Mouse (Mus musculus) spleen, postnatal 14 days (tissue): Measurements from ENCODE around the gene Map7.

Experiments used
- DNase-seq, 2 experiments: peaks; one replicate each; pipeline ENCODE4 v3.0.0; 2021 to 2022; ENCODE audit warnings: low spot score in 2 of 2

Map7 gene

DNA sequence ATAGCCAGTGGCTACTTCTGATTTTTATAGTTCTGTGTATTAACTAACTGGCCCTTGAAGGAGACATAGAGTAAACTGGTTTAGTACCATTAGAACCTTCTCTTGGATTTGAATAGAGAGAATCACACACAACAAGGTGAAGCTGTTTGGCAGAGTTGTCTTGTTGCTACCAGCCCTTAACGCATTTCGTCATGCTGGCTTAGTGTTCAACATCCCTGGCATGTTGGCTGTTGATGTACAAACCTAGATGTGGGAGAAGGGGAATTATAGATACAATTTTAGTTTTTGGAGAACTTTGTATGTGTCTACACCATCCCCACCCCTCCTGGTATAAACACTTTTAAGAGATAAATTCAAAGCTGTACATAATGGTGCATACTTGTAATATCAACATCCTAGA is 37.5 kb downstream of the Map7 start:
- no peak for DNase-seq

DNA sequence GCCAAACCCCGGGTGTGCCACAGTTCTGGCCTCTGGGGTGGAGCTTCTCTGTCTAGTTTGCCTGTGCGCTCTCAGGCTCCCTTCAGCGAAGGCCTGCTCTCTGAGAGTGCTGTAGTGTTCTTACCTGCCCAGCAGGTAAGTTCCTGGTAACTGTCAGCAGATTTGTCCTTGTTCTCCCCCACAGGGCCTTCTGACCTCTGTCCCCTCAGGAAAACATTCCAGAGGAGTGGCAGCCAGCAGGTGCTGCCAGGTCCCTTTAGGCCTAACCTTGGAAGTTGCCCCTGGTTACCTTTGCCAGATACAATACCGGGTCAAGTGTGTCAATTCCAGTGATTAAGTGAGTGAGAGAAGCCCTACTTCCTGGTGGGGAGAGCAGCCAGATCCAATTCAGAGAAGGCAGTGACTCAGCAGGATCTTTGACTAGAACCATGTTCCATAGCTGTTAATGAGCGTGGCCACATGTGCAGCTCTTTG is 38.6 kb downstream of the Map7 start:
- DNase-seq, result no peak

DNA sequence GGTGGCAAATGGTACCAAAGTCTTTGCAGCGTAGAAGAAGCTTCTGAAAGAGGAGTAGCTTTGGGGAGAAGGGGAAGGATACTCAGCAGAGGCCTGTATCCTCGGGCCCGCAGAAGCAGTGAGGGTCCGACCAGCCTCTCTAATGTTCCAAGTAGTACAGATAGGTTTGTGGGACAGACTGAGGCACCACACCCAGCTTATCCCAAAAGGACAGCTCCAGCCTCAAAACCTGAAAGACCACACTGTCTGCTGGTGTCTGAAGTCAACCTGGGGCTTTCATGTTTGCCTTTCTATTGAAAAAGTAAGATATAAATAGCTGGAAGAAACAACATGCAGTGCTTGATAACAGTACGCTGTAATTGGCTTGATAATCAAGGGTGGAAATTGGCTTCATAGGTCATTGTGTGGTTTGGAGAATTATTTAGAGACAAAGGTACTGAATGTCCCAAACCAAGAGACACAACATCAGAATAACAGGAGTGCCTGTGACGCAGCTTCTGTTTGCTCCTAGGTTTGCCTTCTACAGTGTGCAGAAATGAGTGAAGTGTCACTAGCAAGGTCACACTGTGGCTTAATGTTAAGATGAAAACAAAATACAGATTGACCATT is 42.0 kb downstream of the Map7 start:
- DNase-seq, result no peak

DNA sequence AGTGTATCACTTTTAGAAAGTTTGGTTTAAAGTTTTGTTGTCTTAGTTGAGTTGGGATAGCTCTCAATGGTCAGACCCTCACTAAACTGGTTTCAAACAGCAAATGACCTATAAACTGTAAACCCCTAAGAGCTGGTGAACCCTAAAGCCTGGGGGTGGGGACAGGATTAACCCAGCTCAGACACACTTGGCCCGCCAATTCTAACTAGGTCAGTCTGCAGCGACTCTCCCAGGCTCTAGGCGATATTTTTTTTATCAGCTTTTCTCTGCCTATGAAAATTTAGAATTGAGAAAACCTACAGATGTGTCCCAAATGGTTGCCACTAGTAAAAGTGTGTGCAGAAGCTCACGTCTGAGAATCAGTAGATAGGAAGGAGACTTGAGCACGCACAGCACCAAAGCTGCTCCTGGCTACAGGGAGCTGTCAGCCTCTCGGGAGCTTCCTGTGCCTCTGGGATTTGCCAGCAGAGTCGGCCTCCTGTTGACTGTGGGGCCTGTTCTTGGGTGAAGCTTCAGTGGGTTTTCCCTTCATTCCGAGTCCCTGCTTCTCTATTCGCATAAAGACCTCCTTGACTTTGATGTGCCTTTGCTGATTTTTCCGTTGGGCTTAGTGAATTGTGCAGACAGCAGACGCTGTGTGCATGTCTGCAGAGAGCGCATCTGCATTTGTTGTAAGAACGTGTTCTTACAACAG is 46.7 kb downstream of the Map7 start:
- no peak for DNase-seq

DNA sequence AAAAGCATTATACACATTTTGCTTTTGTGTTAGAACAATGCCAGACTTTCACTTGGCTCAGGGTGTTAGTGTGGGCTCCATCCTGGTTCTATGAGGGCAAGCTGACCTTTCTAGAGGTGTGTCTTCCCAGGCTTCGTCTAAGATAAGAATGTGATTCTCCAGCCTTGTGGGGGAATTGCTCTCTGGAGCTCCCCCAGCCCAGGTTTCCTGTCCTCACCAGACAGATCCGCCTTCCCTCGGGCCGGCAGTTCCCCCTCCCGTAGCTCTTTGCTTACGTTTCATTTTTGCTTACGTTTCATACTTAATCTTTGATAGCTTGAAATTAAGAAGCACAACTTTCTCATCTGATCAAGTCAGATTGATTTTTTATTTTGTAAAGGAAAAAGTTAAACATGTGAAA is 48.8 kb downstream of the Map7 start:
- DNase-seq, result no peak

DNA sequence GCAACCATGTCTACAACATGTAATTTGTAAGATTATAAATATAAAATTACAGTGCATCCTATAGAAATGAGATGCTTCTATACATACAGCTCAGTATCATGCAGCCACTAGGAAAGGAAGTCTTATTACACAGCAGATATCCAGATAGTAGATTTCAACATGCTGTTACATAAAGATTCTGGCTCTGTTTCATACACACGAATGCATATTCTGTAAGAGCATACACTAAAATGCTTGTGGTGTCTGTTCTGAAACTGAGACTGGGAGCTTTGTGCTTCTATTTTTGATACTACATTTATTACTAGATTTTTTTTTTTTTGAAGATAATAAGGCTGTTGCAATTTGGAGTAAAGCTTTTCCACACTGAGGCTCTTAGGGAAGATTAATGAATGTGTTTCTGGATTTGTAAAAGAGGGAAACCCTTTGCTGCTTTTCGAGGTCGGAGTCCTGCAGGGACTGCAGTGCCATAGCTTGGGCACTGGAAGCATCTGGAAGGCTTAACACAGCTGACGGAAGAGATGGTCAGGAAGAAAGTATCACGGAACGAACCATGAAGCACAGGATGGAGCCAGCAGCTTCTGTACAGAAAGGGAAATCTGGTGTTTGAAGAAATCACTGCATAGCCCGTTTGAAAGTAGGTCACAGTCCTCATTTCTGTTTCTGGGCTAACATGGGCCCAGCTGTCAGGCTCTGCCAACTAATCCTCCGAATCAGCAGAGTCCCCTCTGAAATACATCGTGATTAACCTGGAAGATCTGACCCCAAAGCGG is 50.9 kb downstream of the Map7 start:
- DNase-seq, result no peak

DNA sequence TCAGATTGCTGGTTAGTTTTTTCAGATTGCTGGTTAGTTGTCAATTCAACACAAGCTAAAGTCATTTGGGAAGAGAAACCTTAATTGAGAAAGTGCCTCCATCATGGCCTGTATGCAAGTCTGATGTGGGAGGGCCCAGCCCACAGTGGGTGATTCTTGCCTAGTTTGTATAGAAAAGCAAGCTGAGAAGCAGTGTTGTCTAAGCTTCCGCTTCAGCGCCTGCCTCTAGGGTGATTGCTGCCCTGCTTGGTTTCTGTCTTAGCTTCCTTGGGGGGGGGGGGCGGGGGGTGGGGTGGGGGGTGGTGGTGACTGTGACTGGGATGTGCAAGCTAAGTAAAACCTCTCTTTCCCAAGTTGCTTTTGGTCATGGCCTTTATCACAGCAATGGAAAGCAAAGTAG is 53.0 kb downstream of the Map7 start:
- DNase-seq, result no peak

DNA sequence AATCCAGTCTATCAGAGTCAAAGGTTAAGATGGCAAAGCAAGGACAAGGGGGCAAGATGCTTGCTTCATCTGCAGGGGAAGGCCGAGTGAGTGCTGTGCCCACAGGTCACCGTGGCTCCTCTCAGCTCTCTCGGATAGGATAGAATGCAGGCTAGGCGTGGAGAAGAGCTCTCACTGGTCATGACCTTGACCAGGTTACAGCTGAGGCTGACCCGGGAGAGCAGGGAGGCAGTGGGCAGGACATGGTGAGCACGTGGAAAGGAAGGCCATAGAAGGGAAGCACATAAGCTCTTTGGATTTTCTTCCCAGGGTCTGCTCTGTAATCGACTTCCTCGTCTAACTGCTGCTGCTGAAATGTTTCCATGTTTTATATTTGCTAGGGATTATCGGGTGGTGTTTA is 53.9 kb downstream of the Map7 start:
- no peak for DNase-seq

DNA sequence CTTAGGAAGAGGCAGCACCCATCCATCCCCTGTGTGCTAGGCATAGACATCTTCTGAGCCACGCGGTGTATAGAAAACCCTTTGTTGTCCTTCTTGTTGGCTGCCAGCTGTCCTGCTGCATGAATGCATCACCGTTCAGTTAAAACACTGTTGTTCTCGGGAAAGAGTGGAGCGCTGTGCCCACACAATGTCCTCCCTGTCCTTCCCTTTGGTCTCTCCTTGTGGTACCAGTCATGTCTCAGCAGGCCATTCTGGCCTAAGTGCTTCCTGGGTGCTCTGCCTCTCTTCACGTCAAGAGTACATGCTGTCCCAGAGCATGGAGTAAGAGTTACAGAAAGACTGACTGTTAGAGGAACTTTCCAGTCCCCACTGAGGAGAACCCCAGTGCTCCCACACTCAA is 54.5 kb downstream of the Map7 start:
- DNase-seq, result no peak

DNA sequence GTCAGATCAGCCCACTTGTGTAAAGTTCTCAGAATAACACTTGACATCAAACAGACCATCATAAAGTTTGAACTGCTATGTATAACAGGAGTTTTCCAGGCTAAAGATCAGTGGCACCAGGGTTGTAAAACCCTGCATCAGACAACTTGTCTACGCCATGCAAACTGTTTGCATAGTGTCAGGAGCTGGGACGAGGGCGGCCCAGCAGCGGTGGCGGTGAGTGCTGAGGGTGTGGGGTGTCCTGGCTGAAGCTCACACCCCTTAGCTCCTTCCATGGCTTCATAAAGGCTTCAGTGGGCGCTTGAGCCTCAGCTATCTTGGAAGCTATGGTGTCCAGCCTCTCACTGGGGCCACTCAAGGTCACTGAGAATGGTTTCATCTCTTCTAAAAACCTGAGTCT is 55.2 kb downstream of the Map7 start:
- DNase-seq, result no peak

DNA sequence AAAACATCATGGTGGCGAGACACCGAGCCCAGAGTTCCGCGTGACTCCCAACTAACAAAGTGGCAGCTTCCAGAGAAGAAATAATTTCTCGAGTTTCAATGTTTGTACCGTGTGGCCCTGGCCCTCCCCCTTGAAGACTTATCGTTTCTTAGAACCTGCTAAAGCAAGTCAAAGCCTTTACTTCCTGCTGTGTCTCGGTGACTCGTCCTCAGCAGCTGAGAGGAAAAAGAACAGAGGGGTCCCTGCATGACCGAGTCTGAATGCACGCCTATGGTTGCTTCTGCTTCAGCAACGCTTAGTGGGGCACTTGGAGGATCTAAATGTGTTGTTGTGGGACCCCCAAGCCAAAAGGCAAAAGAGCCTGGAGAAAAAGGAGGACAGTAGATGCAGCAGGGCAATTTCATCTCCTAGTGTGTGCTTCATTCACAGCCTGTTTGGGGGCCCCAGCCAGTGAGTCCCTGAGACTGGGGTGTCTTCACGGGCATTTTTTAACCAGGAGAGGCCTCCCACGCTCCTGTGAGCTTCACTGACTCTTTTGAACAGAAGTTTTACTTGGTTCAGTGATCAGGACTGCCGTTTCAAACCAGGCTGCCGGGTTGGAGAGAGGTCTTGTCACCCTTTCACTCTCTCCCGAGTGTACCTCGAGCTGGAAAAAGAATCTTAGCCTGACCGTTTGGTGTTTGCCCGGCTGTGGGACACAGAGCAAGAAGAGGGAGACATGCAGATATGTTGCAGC is 56.6 kb downstream of the Map7 start:
- DNase-seq, result no peak

DNA sequence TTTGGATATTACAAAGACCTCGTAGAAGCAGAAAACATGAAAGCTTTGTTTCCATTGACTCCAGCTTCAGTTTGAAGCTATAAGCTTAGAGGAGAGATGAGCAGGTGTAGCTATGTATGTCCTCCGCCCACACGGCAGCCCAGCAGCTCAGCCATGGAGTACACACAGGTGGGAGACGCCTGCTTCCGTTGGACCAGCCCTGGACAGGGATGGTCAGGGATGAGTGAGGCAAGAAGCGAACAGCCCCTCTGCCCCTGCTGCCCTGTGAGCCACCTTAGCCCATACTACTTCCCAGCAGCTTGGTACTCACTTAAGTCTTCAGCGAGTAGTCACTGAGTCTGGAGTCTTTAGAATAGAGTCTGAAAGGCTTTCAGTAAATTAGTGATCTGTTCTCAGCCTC is 58.7 kb downstream of the Map7 start:
- DNase-seq, result no peak

DNA sequence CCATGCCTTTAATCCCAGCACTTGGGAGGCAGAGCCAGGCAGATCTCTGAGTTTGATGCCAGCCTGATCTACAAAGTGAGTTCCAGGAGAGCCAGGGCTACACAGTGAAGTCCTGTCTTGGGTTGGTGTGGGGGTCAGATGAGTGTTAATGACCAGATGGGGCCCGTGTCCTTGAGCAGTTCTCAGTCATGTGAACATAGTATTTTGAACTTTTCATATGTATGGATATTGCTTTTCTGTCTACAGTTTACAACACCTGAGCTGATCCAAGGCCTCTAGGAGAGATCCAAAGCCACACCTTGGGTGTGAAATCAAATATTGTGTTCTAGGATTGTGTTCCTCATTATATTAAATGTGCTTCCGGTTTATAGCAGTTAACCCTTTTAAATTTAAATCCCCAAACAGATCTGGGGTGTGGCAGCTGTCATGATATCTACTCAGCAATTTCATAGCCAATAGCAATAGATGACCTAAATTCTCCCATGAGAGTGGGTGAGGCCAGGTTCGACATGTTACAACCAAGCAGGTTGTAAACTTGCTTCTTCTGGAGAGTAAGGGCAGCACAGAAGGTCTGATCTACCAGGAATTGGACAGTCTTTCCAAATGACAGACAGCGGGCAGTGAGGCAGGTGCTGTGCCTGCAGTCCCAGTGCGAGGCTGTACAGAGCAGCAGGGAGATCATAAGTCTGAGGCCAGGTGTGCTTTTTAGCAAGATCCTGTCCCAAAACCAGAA is 61.5 kb downstream of the Map7 start:
- DNase-seq, result no peak

DNA sequence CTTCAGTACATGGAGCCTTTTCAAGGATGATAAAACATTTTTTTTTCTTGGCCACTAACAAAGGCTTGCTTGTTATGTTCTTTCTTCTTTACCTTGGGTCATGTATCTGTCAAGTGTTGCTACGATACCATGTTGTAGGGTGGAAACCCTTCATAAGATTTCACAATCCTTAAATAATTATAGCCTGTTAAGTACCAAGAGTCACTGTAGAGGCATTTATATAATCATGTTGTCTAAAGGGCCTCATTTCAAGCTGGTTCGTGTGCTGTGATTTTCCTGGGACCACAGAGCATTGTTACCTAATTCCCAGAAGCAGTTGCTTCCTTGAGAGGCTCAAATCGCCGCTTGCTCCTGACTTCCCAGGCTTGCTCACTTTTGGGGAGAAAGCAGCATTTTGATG is 66.1 kb downstream of the Map7 start:
- no peak for DNase-seq

DNA sequence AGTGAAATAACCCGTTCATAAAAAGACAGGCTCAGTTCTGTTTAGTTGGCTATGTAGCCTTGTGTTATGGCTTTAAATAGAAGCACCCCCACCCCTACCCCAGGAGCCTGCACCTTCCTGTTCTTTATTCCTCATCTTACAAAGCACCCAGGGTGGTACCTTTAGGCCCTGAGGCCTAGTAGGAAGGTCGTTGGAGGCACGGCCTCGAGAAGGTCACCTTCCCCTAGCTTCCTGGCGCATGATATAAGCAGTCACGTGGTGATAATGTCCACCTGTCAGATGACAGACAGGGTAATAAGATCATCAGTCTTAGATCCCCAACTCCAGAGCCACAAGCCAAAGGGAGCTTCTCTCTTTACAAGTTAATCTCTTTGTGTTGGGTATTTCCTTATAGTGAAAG is 68.7 kb downstream of the Map7 start:
- DNase-seq, result no peak

DNA sequence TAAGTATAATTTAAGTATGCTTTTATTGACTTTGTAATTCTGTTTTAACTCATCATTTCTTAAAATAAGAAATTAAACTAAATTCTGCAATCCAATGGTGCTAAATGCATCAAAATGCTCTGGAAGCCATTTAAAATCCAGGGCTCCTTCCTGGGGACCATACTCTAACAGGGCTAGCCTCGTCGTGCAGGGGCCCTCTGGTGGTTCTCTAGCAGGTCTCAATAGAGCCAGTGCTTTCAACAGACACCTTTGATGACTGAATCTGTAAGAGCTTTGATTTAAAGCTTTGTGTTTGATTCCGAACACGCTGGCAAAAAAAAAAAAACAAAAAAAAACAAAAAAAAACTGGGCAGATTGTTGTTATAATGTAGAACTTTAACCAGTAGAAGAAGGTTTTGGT is 70.6 kb downstream of the Map7 start:
- no peak for DNase-seq

DNA sequence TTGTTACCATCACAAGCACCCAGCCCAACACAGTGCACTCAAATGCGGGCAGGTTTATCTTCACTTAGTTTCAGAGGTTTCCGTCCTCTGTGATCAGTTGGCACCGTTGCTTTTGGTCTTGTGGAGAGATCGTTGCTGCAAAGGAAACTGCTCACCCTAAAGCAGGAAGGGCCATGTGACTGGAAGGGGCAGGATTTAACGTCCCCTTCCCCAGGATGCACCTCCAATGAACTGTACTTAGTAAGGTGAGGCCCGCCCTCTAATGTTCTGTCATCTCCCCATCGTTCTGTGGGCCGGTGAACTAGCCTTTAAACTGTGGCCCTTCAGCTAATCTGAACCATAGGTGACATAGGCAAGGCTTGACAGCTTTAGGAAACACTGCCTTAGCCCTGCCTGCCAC is 71.3 kb downstream of the Map7 start:
- DNase-seq, result no peak

DNA sequence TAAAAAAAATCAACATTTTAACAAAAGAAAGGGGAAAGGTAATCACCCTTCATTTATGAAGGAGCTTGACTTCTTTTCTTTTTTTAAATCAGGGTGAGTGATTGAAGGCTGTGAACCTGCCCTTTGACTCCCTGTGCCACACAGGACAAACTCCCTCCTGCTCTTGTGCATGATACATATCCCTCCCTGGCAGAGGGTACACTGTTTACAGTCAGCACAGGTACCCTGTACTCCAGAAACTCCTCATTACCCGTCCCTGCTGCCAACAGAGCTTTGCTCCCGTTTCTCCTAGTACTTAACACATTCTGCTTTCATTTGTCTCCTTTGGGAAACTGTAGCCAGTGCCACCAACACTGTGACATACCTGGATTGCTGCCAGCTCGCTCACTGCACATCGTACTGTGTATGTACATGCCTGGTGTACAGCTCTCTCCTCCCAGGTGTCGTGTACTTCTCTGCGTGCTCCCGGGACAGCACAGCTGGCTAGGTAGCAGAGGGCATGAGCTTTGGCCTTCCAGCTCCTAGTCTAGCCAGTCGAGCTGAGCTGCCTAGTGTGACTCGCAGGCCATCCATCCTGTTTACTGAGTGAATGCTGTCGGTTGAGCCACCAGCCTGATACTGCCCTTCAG is 72.3 kb downstream of the Map7 start:
- no peak for DNase-seq

DNA sequence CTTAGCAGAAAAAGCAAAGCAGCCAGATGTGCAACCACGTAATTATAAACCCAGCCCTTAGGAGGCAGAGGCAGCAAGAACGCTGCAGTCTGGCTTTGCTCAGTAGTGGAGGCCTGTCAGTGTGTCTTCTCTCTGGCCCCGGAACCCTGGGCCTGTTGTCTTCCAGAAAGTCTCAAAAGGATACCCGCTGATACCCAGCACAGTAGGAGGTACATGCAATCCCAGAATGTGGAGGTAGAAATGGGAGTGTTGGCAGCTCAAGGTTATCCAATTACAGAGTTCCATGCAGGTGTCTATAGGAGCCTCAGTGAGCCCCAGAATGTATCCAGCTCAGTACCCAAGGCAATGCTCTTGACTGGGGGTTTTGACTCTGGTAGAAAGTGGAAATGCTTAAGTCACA is 73.7 kb downstream of the Map7 start:
- DNase-seq, result no peak

DNA sequence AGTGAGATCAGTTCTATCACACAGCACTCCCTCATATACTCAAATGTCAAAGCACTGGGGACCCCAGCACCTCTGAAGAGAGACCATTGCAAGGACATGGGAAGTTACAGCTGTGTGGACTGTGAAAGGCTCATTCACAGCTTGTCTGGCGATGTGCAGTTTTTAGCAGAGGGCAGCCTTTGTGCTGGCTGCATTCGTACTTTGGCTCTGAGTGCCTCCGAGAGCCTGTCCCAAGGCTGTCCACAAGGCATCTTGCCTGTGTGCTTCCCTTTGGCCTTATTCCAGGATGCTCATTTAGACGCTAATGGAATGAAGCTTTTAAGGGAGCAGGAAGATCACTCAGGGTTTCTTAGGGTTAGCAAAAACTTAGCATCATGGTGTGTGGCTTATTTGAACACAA is 78.5 kb downstream of the Map7 start:
- DNase-seq, result no peak

DNA sequence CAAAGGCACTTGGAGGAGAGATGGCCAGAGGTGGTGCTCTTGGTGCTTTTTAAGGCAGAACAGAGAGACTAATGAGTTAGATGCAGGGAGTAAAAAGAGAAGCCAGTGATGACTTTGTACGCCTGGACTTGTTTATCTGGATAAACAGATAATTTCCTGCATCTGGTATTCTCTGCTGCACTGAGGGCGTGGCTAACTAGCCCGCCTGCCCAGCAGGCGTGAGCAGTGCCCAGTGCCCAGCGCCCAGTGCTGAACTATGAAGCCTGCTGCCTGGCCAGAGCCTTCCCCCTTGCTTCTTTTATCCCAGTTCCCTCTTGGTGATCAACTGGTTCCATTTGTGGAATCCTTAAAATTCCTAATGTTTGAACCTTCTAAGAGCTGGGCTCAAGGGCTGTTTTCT is 81.8 kb downstream of the Map7 start:
- DNase-seq, result no peak
